Mouse (Mus musculus) limb, embryonic 12.5 days (tissue): ENCODE measurements at regions not wholly inside any gene's neighbourhood (a gene's known extent, or its start where the extent isn't known, plus 50 kb on each side); places are given as distances from the start of the nearest gene placed in this dataset.

Experiments used
- ATAC-seq: fragments of 200-750 bp; cut with Nextera tagmentation; 2 replicates; pipeline ENCODE4 v1.8.0; 2017; ENCODE audit warnings: low read depth, moderate TSS enrichment; ENCODE audit not compliant: insufficient number of reproducible peaks, insufficient read depth, low FRiP score, low TSS enrichment
- H3K27ac ChIP-seq: fragments of 300-500 bp; sonication (generic); 2 replicates; pipeline ENCODE4 v1.5.1; 2016; ENCODE audit warnings: mild to moderate bottlenecking, moderate library complexity
- H3K27me3 ChIP-seq: fragments of 300-500 bp; sonication (generic); 2 replicates; pipeline ENCODE4 v1.6.1; 2016; ENCODE audit warnings: mild to moderate bottlenecking, moderate library complexity
- H3K36me3 ChIP-seq: fragments of 300-500 bp; sonication (generic); 2 replicates; pipeline ENCODE4 v1.6.1; 2016; ENCODE audit warnings: mild to moderate bottlenecking, moderate library complexity
- H3K4me1 ChIP-seq: fragments of 300-500 bp; sonication (generic); replicated peaks from 2 replicates; pipeline ENCODE4 v1.6.1; 2016
- H3K4me2 ChIP-seq: fragments of 300-500 bp; sonication (generic); 2 replicates; pipeline ENCODE4 v1.6.1; 2016; ENCODE audit warnings: mild to moderate bottlenecking, moderate library complexity
- H3K4me3 ChIP-seq: fragments of 300-500 bp; sonication (generic); replicated peaks from 2 replicates; pipeline ENCODE4 v1.5.1; 2016; ENCODE audit warnings: mild to moderate bottlenecking
- H3K9ac ChIP-seq: fragments of 300-500 bp; sonication (generic); replicated peaks from 2 replicates; pipeline ENCODE4 v1.6.1; 2016; ENCODE audit warnings: mild to moderate bottlenecking, moderate library complexity
- H3K9me3 ChIP-seq: fragments of 300-500 bp; sonication (generic); 2 replicates; pipeline ENCODE4 v1.6.1; 2016; ENCODE audit warnings: mild to moderate bottlenecking, moderate library complexity
- WGBS: fragments of 180-500 bp; shearing (Covaris S2); methylation state at CpG from one replicate; pipeline ENCODE4 v1.1.7; 2016; 5-methylcytosine and 5-hydroxymethylcytosine counted together

DNA sequence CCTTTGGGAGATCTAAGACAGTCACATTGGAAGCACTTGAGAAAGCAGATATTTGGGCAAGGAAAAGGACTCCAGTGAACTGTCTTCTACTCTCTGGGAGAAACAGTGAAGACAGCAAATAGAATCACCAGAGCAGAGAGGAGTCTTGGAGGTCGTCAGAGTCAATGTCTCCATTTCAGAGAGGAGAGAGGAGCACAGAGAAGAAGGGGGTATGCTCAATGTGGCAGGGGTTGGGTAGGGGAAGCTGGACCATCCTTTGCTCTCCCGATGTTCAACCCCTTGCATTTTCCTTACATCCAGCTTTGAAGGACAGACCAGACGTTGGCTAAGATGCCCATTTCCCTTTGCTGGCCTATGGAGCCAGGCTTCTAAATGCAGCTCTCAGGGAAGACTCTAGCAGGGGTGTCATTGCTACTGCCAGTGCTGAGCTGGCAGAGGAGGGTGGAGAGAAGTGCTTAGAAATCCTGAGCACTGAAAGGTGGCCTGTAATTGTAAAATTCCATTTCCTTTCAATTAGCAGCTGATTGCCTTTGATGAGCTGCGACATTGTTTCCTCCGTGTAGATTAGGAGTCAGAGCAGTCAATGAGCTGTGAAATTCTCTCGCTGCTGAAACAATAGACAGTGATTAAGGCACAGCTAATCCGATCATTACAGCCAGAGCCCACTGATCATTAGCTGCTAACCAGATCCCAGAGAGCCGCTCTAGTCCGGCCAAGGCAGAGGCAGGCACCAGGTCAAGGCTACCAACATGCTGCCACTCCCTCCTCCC, 449.7 kb downstream of the Insc start:
- Histone ChIP-seq H3K36me3 (no peaks in the 10 kb centered on the region), H3K4me1 (no peaks in the 10 kb centered on the region; the same call in 1 of the 2 replicates), H3K27ac (no peak overlapping the region), H3K4me2 (no peak overlapping the region), H3K27me3 (peaks cover 8% of the 10 kb centered on the region; the same call in 1 of the 2 replicates), H3K9me3 (no peaks in the 10 kb centered on the region), H3K4me3 (no peak overlapping the region), H3K9ac (no peak overlapping the region; the same call in 1 of the 2 replicates)
- WGBS: 18% methylated on average over 9 of the region's 9 CpGs
- no peak for ATAC-seq

DNA sequence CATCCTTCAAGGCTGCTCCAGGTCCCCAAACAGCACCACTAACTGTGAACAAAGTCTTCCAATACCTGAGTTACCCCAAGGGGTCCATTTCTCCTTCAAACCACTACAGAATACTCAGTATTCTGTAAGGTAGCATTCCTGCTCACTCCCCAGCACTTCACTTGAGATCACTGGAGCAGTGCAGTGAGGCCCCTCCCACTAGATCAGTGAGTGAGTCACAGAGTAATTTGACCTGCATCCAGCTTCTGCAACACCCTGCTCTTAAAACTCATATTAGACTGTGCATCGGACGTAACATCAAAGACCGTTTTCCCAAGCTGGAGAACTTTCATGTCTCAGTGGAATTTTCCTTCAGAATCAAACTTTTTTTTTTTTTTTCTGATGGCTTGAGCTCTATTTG, 461.4 kb downstream of the Insc start:
- H3K4me1 ChIP-seq: peaks cover 8% of the 10 kb centered on the region
- no peak overlapping the region for H3K4me3 ChIP-seq
- H3K27ac ChIP-seq: no peak overlapping the region
- H3K27me3 ChIP-seq: peaks cover 3% of the 10 kb centered on the region; the same call in 1 of the 2 replicates
- no peaks in the 10 kb centered on the region for H3K36me3 ChIP-seq
- ATAC-seq: peak; percentile 79
- no peaks in the 10 kb centered on the region for H3K9me3 ChIP-seq
- peak overlapping the region; percentile 10; the same call in 1 of the 2 replicates for H3K4me2 ChIP-seq
- WGBS: 12% methylated on average over 3 of the region's 3 CpGs
- H3K9ac ChIP-seq: no peak overlapping the region

GRCm38 (mm10) chr7:115206479-115207134, 463.1 kb downstream of the Insc start:
- H3K27me3 ChIP-seq: peaks cover 3% of the 10 kb centered on the region; the same call in 1 of the 2 replicates
- no peak overlapping the region for H3K27ac ChIP-seq
- H3K9me3 ChIP-seq: no peaks in the 10 kb centered on the region
- no peak overlapping the region for H3K4me2 ChIP-seq
- no peak for ATAC-seq
- no peak overlapping the region for H3K4me3 ChIP-seq
- 77% methylated on average over 9 of the region's 9 CpGs for WGBS
- H3K4me1 ChIP-seq: peaks cover 8% of the 10 kb centered on the region
- no peaks in the 10 kb centered on the region for H3K36me3 ChIP-seq
- H3K9ac ChIP-seq: no peak overlapping the region

- Histone ChIP-seq H3K27me3 (peaks cover 3% of the 10 kb centered on the region), H3K4me1 (peaks cover 8% of the 10 kb centered on the region), H3K4me2 (no peak overlapping the region), H3K9me3 (no peaks in the 10 kb centered on the region), H3K27ac (no peak overlapping the region), H3K4me3 (no peak overlapping the region), H3K36me3 (no peaks in the 10 kb centered on the region), H3K9ac (no peak overlapping the region)
- no peak for ATAC-seq
- WGBS: 86% methylated on average over 7 of the region's 7 CpGs
Observed at GRCm38 (mm10) chr7:115208781-115209180, 465.3 kb downstream of the Insc start.

DNA sequence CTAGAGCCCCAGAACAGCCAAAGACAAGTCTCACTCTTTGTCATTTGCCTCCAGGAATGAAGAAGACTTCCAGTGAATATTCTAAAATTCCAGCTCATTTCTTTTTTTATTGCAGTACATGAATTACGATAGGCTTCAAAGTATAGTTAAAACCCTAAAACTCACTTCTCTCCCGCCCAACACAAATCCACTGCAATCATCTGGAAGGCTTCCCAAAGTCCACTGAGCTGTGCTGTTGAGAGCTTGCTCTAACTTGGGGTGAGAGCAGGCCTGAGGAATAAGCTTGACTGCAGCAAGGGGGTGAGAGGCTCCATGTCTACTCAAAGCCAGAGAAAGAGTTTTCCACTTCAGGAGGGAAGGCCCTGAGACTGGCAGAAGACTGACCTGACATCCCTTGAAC, 466.5 kb downstream of the Insc start:
- WGBS: 68% methylated on average over 2 of the region's 2 CpGs

DNA sequence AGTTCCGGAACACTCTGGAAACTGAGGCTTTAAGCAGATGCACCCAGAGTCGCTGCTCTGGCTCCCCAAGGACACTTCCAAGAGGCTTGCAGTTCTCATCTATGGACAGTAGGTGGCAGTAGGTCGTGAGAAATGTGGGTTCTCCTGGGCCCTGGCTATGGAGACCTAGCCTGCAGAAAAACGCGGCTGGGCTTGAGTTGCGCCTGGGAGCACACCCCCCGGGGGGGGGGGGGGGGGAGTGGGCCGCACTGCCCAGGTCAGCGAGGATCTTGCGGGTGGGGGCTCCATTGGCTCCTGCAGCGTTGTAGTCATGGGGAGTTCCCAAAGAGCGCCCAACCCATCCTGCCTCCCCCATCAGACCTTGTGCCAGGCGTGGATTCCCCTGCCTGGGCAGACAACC, 473.3 kb downstream of the Insc start:
- no peak overlapping the region for H3K9ac ChIP-seq
- H3K27ac ChIP-seq: peak overlapping the region; percentile 2; the same call in 1 of the 2 replicates
- H3K36me3 ChIP-seq: no peaks in the 10 kb centered on the region
- peak; percentile 82 for ATAC-seq
- H3K4me3 ChIP-seq: peak overlapping the region; percentile 33
- WGBS: 1% methylated on average over 10 of the region's 13 CpGs
- H3K4me1 ChIP-seq: peaks cover 20% of the 10 kb centered on the region
- H3K27me3 ChIP-seq: peaks cover 7% of the 10 kb centered on the region; the same call in 1 of the 2 replicates
- peak overlapping the region; percentile 57 for H3K4me2 ChIP-seq
- H3K9me3 ChIP-seq: no peaks in the 10 kb centered on the region

More for the DNA sequence above, 466.5 kb downstream of the Insc start:
- H3K9me3 ChIP-seq: no peaks in the 10 kb centered on the region
- peaks cover 3% of the 10 kb centered on the region for H3K27me3 ChIP-seq
- H3K4me2 ChIP-seq: no peak overlapping the region
- peaks cover 4% of the 10 kb centered on the region for H3K4me1 ChIP-seq
- H3K9ac ChIP-seq: no peak overlapping the region
- H3K36me3 ChIP-seq: no peaks in the 10 kb centered on the region
- no peak overlapping the region for H3K27ac ChIP-seq
- no peak for ATAC-seq
- no peak overlapping the region for H3K4me3 ChIP-seq

DNA sequence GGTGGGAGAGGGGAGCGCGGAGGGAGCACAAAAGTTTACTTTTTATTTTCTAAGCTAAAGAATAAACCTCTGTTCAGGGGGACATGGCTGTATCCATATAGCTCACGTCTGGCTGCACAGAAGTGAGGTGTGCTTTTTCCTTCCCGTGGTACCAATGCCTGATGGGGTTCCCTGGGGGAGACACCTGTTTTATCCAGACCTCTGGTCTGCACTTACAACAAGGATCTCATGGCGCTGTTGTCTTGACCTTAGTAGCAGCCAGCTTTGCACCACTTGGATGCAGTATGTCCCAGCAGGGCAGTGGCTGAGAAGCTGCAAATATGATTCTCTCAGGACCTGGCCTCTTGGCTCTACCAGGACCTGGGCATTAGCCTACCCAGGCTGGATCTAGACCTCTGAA, 473.8 kb downstream of the Insc start:
- Histone ChIP-seq H3K27ac (peak overlapping the region; percentile 2; the same call in 1 of the 2 replicates), H3K4me3 (peak overlapping the region; percentile 33), H3K9me3 (no peaks in the 10 kb centered on the region), H3K9ac (no peak overlapping the region), H3K4me1 (peaks cover 23% of the 10 kb centered on the region), H3K4me2 (peak overlapping the region; percentile 57), H3K27me3 (peaks cover 7% of the 10 kb centered on the region; the same call in 1 of the 2 replicates), H3K36me3 (no peaks in the 10 kb centered on the region)
- ATAC-seq: peak; percentile 34; the same call in 1 of the 2 replicates
- under 1% methylated on average over 5 of the region's 5 CpGs for WGBS

GRCm38 (mm10) chr7:115217712-115218111, 474.2 kb downstream of the Insc start:
- H3K4me2 ChIP-seq: peak overlapping the region; percentile 57; the same call in 1 of the 2 replicates

DNA sequence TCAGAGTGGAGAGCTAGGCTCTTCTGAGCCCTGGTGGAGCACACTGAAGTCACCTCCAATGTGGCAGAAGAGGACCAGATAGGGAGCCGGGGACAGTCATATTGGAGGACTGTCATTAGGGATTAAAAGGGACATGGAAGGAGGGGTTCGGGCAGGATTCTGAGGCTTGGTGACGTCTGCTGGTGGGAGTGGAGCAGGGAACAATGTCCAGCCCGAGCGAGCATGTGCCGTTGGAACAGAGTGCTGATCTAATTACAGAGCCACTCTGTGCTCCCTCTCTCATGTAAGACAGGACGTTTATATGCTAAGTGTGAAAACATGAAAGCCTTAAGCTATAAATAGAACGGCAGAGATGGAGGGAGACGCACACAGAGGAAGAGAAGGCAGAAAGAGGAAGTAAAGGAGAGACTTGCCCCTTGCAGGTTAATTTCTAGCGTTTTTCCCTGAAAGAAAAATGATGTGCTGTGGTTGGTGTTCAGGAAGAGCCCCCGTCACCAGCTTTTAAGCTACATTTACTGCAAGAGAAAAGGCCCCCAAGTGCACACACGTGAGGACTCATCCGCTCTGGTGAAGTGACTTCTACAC, 475.2 kb downstream of the Insc start:
- H3K27ac ChIP-seq: no peak overlapping the region
- no peak for ATAC-seq
- H3K9me3 ChIP-seq: no peaks in the 10 kb centered on the region
- peaks cover 7% of the 10 kb centered on the region; the same call in 1 of the 2 replicates for H3K27me3 ChIP-seq
- no peak overlapping the region for H3K4me2 ChIP-seq
- no peak overlapping the region for H3K4me3 ChIP-seq
- H3K4me1 ChIP-seq: peaks cover 23% of the 10 kb centered on the region
- H3K36me3 ChIP-seq: no peaks in the 10 kb centered on the region
- 27% methylated on average over 13 of the region's 13 CpGs for WGBS
- no peak overlapping the region for H3K9ac ChIP-seq

More at GRCm38 (mm10) chr7:115217712-115218111, 474.2 kb downstream of the Insc start:
- Histone ChIP-seq H3K4me1 (peaks cover 23% of the 10 kb centered on the region), H3K9ac (no peak overlapping the region), H3K27ac (0 out of 2 replicates have a peak overlapping the region, but pooled peaks have one; percentile 2), H3K9me3 (no peaks in the 10 kb centered on the region), H3K4me3 (no peak overlapping the region), H3K27me3 (peaks cover 7% of the 10 kb centered on the region; the same call in 1 of the 2 replicates), H3K36me3 (no peaks in the 10 kb centered on the region)
- WGBS: 35% methylated on average over 6 of the region's 6 CpGs
- no peak for ATAC-seq

DNA sequence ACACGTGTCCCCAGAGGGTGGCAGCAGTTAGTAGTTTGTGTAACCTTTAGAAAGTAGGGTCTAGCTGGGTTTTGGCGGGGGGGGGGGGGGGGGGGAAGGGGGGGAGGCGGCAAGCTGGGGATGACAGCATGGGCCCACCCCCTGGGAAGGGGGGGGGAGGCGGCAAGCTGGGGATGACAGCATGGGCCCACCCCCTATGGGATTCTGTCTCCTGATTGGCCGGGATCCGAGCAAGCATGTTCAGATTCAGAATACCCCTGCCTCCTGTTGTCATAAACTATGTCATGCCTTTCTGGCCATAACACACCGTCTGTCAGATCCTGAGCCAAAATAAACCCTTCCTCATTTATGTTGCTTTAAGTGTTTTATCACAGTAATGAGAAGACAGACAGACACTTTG, 479.1 kb downstream of the Insc start:
- no peak for ATAC-seq
- WGBS: 55% methylated on average over 5 of the region's 7 CpGs
- Histone ChIP-seq H3K36me3 (no peaks in the 10 kb centered on the region), H3K4me3 (no peak overlapping the region), H3K9ac (no peak overlapping the region), H3K4me1 (peaks cover 13% of the 10 kb centered on the region), H3K4me2 (no peak overlapping the region), H3K27me3 (0 out of 2 replicates have a peak, but pooled peaks cover 7% of the 10 kb centered on the region), H3K9me3 (no peaks in the 10 kb centered on the region), H3K27ac (no peak overlapping the region)

DNA sequence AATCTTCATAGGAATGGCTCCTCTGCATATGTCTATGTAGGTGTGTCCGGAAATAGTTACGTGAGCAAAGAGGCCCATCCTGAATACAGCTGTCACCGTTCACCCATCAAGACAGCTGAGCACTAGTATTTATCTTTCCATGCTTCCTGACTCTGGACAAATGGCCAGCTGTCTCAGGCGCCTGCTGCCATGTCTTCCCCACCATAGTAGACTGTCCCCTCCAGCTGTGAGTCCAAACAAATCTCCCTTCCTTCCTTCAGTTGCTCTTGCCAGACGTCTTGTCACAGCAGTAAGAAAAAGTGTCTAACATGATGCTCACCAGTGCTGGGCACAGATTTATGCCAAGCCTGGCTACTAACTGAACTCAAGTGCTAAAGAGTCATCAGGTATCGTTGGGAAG, 487.0 kb downstream of the Insc start:
- Histone ChIP-seq H3K27me3 (no peaks in the 10 kb centered on the region; the same call in 1 of the 2 replicates), H3K9ac (no peak overlapping the region), H3K27ac (no peak overlapping the region), H3K36me3 (no peaks in the 10 kb centered on the region), H3K9me3 (no peaks in the 10 kb centered on the region), H3K4me3 (no peak overlapping the region), H3K4me2 (no peak overlapping the region), H3K4me1 (peaks cover 6% of the 10 kb centered on the region)
- WGBS: 80% methylated on average over 6 of the region's 6 CpGs
- no peak for ATAC-seq
